Mouse (Mus musculus) CH12.LX (cell line): Measurements from ENCODE around the gene Chic2. TPM values are rescaled to one million over a fixed set of nuclear protein-coding genes. Genes with fewer than 3 reads are reported as not detected.

Experiments
- DNase-seq: peaks from one replicate; pipeline ENCODE4 v3.0.0-alpha.2; 2013; ENCODE audit errors: extremely low read depth
- H3K27ac ChIP-seq: 2 replicates; pipeline ENCODE4 v1.5.1; 2012; ENCODE audit warnings: low read depth, mild to moderate bottlenecking, control low read depth, moderate library complexity; ENCODE audit not compliant: insufficient read depth
- H3K27me3 ChIP-seq: replicated peaks from 2 replicates; pipeline ENCODE3; 2012; ENCODE audit warnings: inconsistent platforms
- H3K36me3 ChIP-seq, 2 experiments: replicated peaks in 1 of 2; 2 replicates each; pipeline versions ENCODE3 to v1.6.1; 2012; ENCODE audit warnings: inconsistent platforms in 1 of 2, low read length in 1 of 2, mild to moderate bottlenecking in 1 of 2, mixed read lengths in 1 of 2, moderate library complexity in 1 of 2; ENCODE audit not compliant: control insufficient read depth in 1 of 2, insufficient read depth in 1 of 2
- H3K4me1 ChIP-seq, 2 experiments: 2 replicates each; pipeline ENCODE4 v1.6.1; 2012; ENCODE audit warnings: inconsistent platforms in 1 of 2, moderate library complexity in 1 of 2; ENCODE audit not compliant: insufficient read depth in 2 of 2, control insufficient read depth in 1 of 2
- H3K4me2 ChIP-seq: 2 replicates; pipeline ENCODE4 v1.6.1; 2012; ENCODE audit warnings: low read depth, mild to moderate bottlenecking, control low read depth; ENCODE audit not compliant: poor library complexity, insufficient read depth, severe bottlenecking
- H3K4me3 ChIP-seq, 3 experiments: fragments of 150-350 bp in 1 of 3; sonication (generic) in 1 of 3; replicated peaks in 1 of 3; 2 replicates each; pipeline versions ENCODE3 to v1.5.1; 2011 to 2012; ENCODE audit warnings: low read depth in 2 of 3, low read length in 2 of 3, mild to moderate bottlenecking in 2 of 3, moderate library complexity in 2 of 3, control low read depth in 1 of 3, improper control_type of control experiment in 1 of 3, inconsistent platforms in 1 of 3, mixed read lengths in 1 of 3; ENCODE audit not compliant: poor library complexity in 1 of 3
- H3K79me2 ChIP-seq: replicated peaks from 2 replicates; pipeline ENCODE4 v1.6.1; 2012; ENCODE audit warnings: mild to moderate bottlenecking, moderate library complexity; ENCODE audit not compliant: control insufficient read depth, poor library complexity, insufficient read depth, severe bottlenecking; ENCODE audit errors: extremely low read depth
- H3K9ac ChIP-seq: 2 replicates; pipeline ENCODE4 v1.6.1; 2012; ENCODE audit warnings: low read depth, mild to moderate bottlenecking, control low read depth, moderate library complexity; ENCODE audit not compliant: insufficient read depth
- H3K9me3 ChIP-seq: replicated peaks from 2 replicates; pipeline ENCODE3; 2012; ENCODE audit warnings: low read length, inconsistent platforms, mixed read lengths
- CHD1 ChIP-seq: IDR thresholded peaks from 2 replicates; pipeline ENCODE4 v1.6.1; 2012; ENCODE audit warnings: low read depth, low read length, improper control_type of control experiment, inconsistent platforms
- E2F4 ChIP-seq: IDR thresholded peaks from 2 replicates; pipeline ENCODE4 v1.6.1; 2011; ENCODE audit warnings: low read depth, low read length, improper control_type of control experiment; ENCODE audit not compliant: insufficient replicate concordance
- ELF1 ChIP-seq: IDR thresholded peaks from 2 replicates; pipeline ENCODE4 v1.6.1; 2014; ENCODE audit warnings: low read depth, mild to moderate bottlenecking, inconsistent platforms, low read length, improper control_type of control experiment
- IRF4 ChIP-seq: IDR thresholded peaks from 2 replicates; pipeline ENCODE4 v1.6.1; 2014; ENCODE audit warnings: low read depth, mild to moderate bottlenecking, inconsistent platforms, low read length, improper control_type of control experiment
- MAFK ChIP-seq: IDR thresholded peaks from 2 replicates; pipeline ENCODE4 v1.6.1; 2011; ENCODE audit warnings: low read length, improper control_type of control experiment; ENCODE audit not compliant: insufficient replicate concordance
- MAZ ChIP-seq: IDR thresholded peaks from 2 replicates; pipeline ENCODE4 v1.6.1; 2012; ENCODE audit warnings: low read depth, mild to moderate bottlenecking, inconsistent platforms, low read length, improper control_type of control experiment, moderate library complexity
- MEF2A ChIP-seq: IDR thresholded peaks from 2 replicates; pipeline ENCODE4 v1.6.1; 2014; ENCODE audit warnings: low read depth, mild to moderate bottlenecking, inconsistent platforms, low read length, improper control_type of control experiment, borderline replicate concordance
- MYC ChIP-seq: IDR thresholded peaks from 2 replicates; pipeline ENCODE4 v1.6.1; 2011; ENCODE audit warnings: low read depth, mild to moderate bottlenecking, improper control_type of control experiment, low read length
- POLR2A ChIP-seq: IDR thresholded peaks from 2 replicates; pipeline ENCODE4 v1.6.1; 2011; ENCODE audit warnings: low read depth, mild to moderate bottlenecking, improper control_type of control experiment, low read length
- POLR2AphosphoS2 ChIP-seq: IDR thresholded peaks from 2 replicates; pipeline ENCODE4 v1.6.1; 2011; ENCODE audit warnings: low read depth, low read length, improper control_type of control experiment
- SIN3A ChIP-seq: IDR thresholded peaks from 2 replicates; pipeline ENCODE4 v1.6.1; 2012; ENCODE audit warnings: low read length, improper control_type of control experiment, inconsistent platforms
- TBP ChIP-seq: conservative IDR thresholded peaks from 2 replicates; pipeline ENCODE4 v1.6.1; 2011; ENCODE audit warnings: low read depth, low read length, improper control_type of control experiment
- USF1 ChIP-seq: IDR thresholded peaks from 2 replicates; pipeline ENCODE4 v1.6.1; 2014; ENCODE audit warnings: low read depth, mild to moderate bottlenecking, inconsistent platforms, low read length, improper control_type of control experiment
- dilution Hi-C: fragments of 300-500 bp; cut with MboI; formaldehyde crosslinking; loops from 2 replicates; pipeline ENCODE4 v1.14.3; 2020; ENCODE audit warnings: low sequenced_read_pairs; ENCODE audit not compliant: extremely low pct_unique_long_range_greater_than_20kb, extremely low pct_ligation_motif_present
- in situ Hi-C: fragments of 300-500 bp; cut with MboI; formaldehyde crosslinking; loops from 3 replicates; pipeline ENCODE4 v1.14.3; 2019; ENCODE audit warnings: low sequenced_read_pairs, low pct_ligation_motif_present, low pct_unique_long_range_greater_than_20kb, mixed read lengths
- polyA plus RNA-seq: library from polyadenylated mRNA; unstranded; fragments of >175 nt; gene quantifications from 2 replicates; pipeline ENCODE4 v1.2.1, GENCODE M21; 2012; ENCODE audit warnings: low read depth; ENCODE audit not compliant: insufficient read length
- total RNA-seq, 2 experiments: library from RNA; depleted of rRNA; stranded (reverse); fragments of 300-350 nt in 1 of 2; fragments of >200 nt in 1 of 2; gene quantifications; 2 replicates each; pipeline ENCODE4 v1.2.3; 2012 to 2014

Gene Chic2
- total and polyA plus RNA-seq, 3 experiments, result 28.2 to 41.6 (median 40.8) TPM

DNA sequence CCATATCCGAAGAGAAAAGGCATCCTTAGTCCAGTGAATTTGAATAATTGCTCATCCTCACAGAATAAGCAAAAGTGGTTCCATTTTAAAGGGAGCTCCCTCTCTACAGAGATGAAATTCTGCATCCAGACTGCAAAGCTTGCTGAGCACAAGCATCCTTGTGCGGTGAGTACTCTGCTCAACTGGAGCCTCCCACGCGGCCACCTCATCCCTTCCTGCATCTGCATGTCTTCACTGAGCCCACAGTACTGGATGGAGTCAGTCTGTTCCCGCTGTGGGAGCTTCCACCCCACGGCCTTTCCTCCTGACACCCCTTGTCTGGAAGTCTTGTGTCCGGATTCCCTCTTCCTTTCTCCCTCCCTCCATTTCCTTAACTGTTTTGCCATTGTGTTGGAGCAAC is 95.3 kb downstream of the Chic2 start:
- no peak overlapping the region for H3K9ac ChIP-seq
- H3K27me3 ChIP-seq, result peaks cover 16% of the 10 kb centered on the region
- no peak overlapping the region for H3K27ac ChIP-seq
- no peaks in the 10 kb centered on the region for H3K9me3 ChIP-seq
- dilution Hi-C loops (no loop called here), in situ Hi-C loops (loop anchor here (25.0 kb wide), 3 partner anchors 287 to 637 kb away; no protein-coding TSS in a partner anchor)
- DNase-seq, result no peak
- no peaks in the 10 kb centered on the region for H3K79me2 ChIP-seq
- H3K36me3 ChIP-seq, result no peaks in the 10 kb centered on the region
- TF ChIP-seq E2F4 (no peak), SIN3A (no peak), MAZ (no peak), CHD1 (no peak), MEF2A (no peak), POLR2A (no peak), MYC (no peak)
- peaks cover 0 to 15% of the 10 kb centered on the region in 2 experiments; a peak in 2 of 4 replicates for H3K4me1 ChIP-seq
- no peak overlapping the region for H3K4me2 ChIP-seq
- no peak overlapping the region for H3K4me3 ChIP-seq

- in situ Hi-C loops, result loop anchor here (25.0 kb wide), 3 partner anchors 286 to 636 kb away; no protein-coding TSS in a partner anchor
- Histone ChIP-seq H3K9me3 (no peaks in the 10 kb centered on the region), H3K27ac (no peak overlapping the region), H3K79me2 (no peaks in the 10 kb centered on the region), H3K27me3 (peaks cover 16% of the 10 kb centered on the region), H3K4me1 (peaks cover 0 to 17% of the 10 kb centered on the region in 2 experiments; a peak in 2 of 4 replicates), H3K4me3 (no peak overlapping the region), H3K36me3 (no peaks in the 10 kb centered on the region), H3K9ac (no peak overlapping the region), H3K4me2 (no peak overlapping the region)
- DNase-seq, result no peak
- dilution Hi-C loops, result no loop called here
- TF ChIP-seq POLR2AphosphoS2 (no peak), MAFK (no peak), IRF4 (no peak), ELF1 (no peak), POLR2A (no peak), USF1 (no peak), TBP (no peak), SIN3A (no peak)
- TF ChIP-seq, all 38 proteins: peak for 0
Measured at GRCm38 (mm10) chr5:74948482-74948881, 96.1 kb downstream of the Chic2 start.

Other genes starting within 250 kb of the Chic2 start
- not detected in 2 replicates for gene Gsx2, start 30.8 kb upstream of the Chic2 start, total RNA-seq (2012; rRNA removed)
- not detected in 2 replicates for gene Gsx2, start 30.8 kb upstream of the Chic2 start, total RNA-seq (2014; rRNA removed)
- not detected in 2 replicates for gene Gsx2, start 30.8 kb upstream of the Chic2 start, polyA plus RNA-seq
- 0.04 and 0.25 TPM in 2 replicates for gene Pdgfra, start 107.5 kb upstream of the Chic2 start, total RNA-seq (2012; rRNA removed)
- 0.13 TPM in 1 of 2 replicates, not detected in the other for gene Pdgfra, start 107.5 kb upstream of the Chic2 start, total RNA-seq (2014; rRNA removed)
- gene Pdgfra, start 107.5 kb upstream of the Chic2 start, polyA plus RNA-seq, result 0.10 and 0.13 TPM in 2 replicates